In genomic region chr17:84879146-84879545, GRCm38 (mm10) we compare ENCODE assay signal across 17 mouse cellular contexts.
A peak's percentile ranks its signal among the peaks of the same experiment; 100 is the strongest.
DNase-seq lines count a peak whose midpoint lies in the region; ATAC-seq lines count a peak whose summit lies in the region.
"Had no signal": no experiment of that assay in that cellular context is flagged by ENCODE, and none has a peak within 500 bp of the region (broad histone marks: within the 10 kb centered on the region; RNA-seq: fewer than 3 reads in every experiment).

No protein-coding gene starts in this region.

- peak; percentile 21 for DNase-seq in ES-CJ7 (ENCODE audit: low read depth, low spot score)
- peak; percentile 44 for DNase-seq in R1 (ENCODE audit: low read depth, low spot score)
- peak; percentile 63 for DNase-seq in kidney, postnatal 14 days
- DNase-seq in urinary bladder, postnatal 4 days (ENCODE audit: low spot score in 2 of 2), result no peak
- no peak for DNase-seq in ovary, postnatal 10 days (ENCODE audit: low spot score)
- DNase-seq in right cerebral cortex, adult 2 months (ENCODE audit: low spot score in 2 of 2), result no peak
- DNase-seq: cerebellum, postnatal 36 days; heart, postnatal 36 days; layer of hippocampus, postnatal 36 days; thymus, postnatal 25 days had no signal

- peak; percentile 74 for ATAC-seq in liver, embryonic 15.5 days (ENCODE audit: insufficient read depth)
- no peak for ATAC-seq in activated CD4-positive, CD25-positive, alpha-beta regulatory T cell, adult 4 months
- ATAC-seq: forebrain, embryonic 13.5 days; inflammation-experienced regulatory T-cells, adult 6 months; lung, postnatal 0 days had no signal

- no peaks in the 10 kb centered on the region for H3K9me3 ChIP-seq in liver, embryonic 15.5 days (replicated peaks)
- H3K9me3 ChIP-seq: embryonic facial prominence, embryonic 12.5 days; forebrain, embryonic 13.5 days; neural tube, embryonic 15.5 days had no signal

- H3K27me3 ChIP-seq in liver, embryonic 15.5 days, result no peaks in the 10 kb centered on the region
- H3K27me3 ChIP-seq: embryonic facial prominence, embryonic 12.5 days; forebrain, embryonic 13.5 days; neural tube, embryonic 15.5 days had no signal

- WGBS in liver, embryonic 15.5 days (ENCODE audit: insufficient replicate concordance), result 74% methylated on average over 10 of the region's 10 CpGs

- peak overlapping the region; percentile 85 for H3K27ac ChIP-seq in liver, embryonic 15.5 days (replicated peaks)
- H3K27ac ChIP-seq: embryonic facial prominence, embryonic 12.5 days; forebrain, embryonic 13.5 days; neural tube, embryonic 15.5 days had no signal

- H3K4me1 ChIP-seq in liver, embryonic 15.5 days (replicated peaks), result peaks cover 34% of the 10 kb centered on the region
- H3K4me1 ChIP-seq: embryonic facial prominence, embryonic 12.5 days; forebrain, embryonic 13.5 days had no signal

- H3K9ac ChIP-seq in liver, embryonic 15.5 days, result no peak overlapping the region
- H3K9ac ChIP-seq: embryonic facial prominence, embryonic 12.5 days; forebrain, embryonic 13.5 days; neural tube, embryonic 15.5 days had no signal

- peak overlapping the region; percentile 67; the same call in 1 of the 2 replicates for H3K4me2 ChIP-seq in liver, embryonic 15.5 days
- H3K4me2 ChIP-seq: embryonic facial prominence, embryonic 12.5 days; forebrain, embryonic 13.5 days; neural tube, embryonic 15.5 days had no signal

- no peaks in the 10 kb centered on the region for H3K36me3 ChIP-seq in liver, embryonic 15.5 days (replicated peaks)
- H3K36me3 ChIP-seq: embryonic facial prominence, embryonic 12.5 days; neural tube, embryonic 15.5 days had no signal

- H3K4me3 ChIP-seq in liver, embryonic 15.5 days (replicated peaks), result no peak overlapping the region
- H3K4me3 ChIP-seq: embryonic facial prominence, embryonic 12.5 days; forebrain, embryonic 13.5 days; neural tube, embryonic 15.5 days had no signal

Comparison
In these comparisons a context has a peak if more than half of its experiments do, and no peak if none do; other contexts are left out.
1. DNase-seq: peak in ES-CJ7 (single experiment), R1 (single experiment) and kidney, postnatal 14 days (single experiment); none in urinary bladder, postnatal 4 days (0 of 2), ovary, postnatal 10 days (single experiment) and right cerebral cortex, adult 2 months (0 of 2).